Mouse (Mus musculus) lung, adult 2 months (tissue): ENCODE results near the gene Ppp4r4.

ENCODE experiments used
- CTCF ChIP-seq: fragments of 200-500 bp; IDR thresholded peaks from 2 replicates; pipeline ENCODE4 v1.5.1; 2011; ENCODE audit warnings: mild to moderate bottlenecking, low read length, control low read depth; ENCODE audit not compliant: insufficient read depth
- POLR2A ChIP-seq: fragments of 200-500 bp; IDR thresholded peaks from 2 replicates; pipeline ENCODE4 v1.6.1; 2011; ENCODE audit warnings: low read depth, mild to moderate bottlenecking, control low read depth, low read length, borderline replicate concordance; ENCODE audit errors: extremely low read depth

GRCm38 (mm10) chr12:103655123-103656044 is 123.3 kb downstream of the Ppp4r4 start:
- TF ChIP-seq CTCF (no peak), POLR2A (no peak)
